Mouse (Mus musculus): Measurements from ENCODE around the gene Chst8. TPM values are rescaled to one million over a fixed set of nuclear protein-coding genes. Genes with fewer than 3 reads are reported as not detected.

The Chst8 gene
- polyA plus RNA-seq, 1 experiment from 2014 or later = 1.3 TPM

DNA sequence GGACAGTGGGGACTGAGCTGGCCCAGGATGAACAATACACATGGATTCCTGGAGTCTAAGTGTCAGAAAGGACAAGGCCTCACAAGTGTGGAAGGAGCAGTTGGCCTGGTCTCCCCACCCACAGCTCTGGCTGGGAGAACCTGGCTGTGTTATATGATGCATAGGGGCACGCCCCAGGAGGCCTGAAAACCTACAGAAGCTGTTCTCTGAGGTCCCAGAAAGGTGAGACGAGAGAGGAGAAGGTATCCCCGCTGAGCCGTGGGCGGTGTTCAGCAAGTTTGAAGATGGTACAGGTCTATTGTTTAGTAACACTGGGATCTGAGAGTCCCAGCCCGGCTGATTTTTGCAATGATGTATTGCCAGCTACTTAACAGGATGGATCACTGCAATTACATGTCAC, 75.3 kb downstream of the Chst8 start:
- Histone ChIP-seq H3K4me1 (replicated peaks; ENCODE audit: control insufficient read depth, insufficient read depth) (no peaks in the 10 kb centered on the region), H3K4me3 (ENCODE audit: low read depth, low read length) (no peak overlapping the region), H3K27me3 (ENCODE audit: control insufficient read depth, insufficient read depth, low read length) (no peaks in the 10 kb centered on the region), H3K27ac (replicated peaks) (no peak overlapping the region), H3K9me3 (ENCODE audit: control insufficient read depth, low read length) (no peaks in the 10 kb centered on the region), H3K4me2 (replicated peaks; ENCODE audit: low read depth) (no peak overlapping the region), H3K36me3 (ENCODE audit: control insufficient read depth, insufficient read depth, low read length) (no peaks in the 10 kb centered on the region), H3K9ac (ENCODE audit: low read length) (no peak overlapping the region)
- WGBS = 60% methylated on average over 6 of the region's 6 CpGs
- TF ChIP-seq CTCF (IDR thresholded peaks at IDR 0.05; ENCODE audit: low read depth) (no peak), EP300 (optimal IDR thresholded peaks at IDR 0.05) (no peak)
- DNase-seq (ENCODE audit: low spot score) (no peak), ATAC-seq (ENCODE audit: low FRiP score, low TSS enrichment) (no peak)

DNA sequence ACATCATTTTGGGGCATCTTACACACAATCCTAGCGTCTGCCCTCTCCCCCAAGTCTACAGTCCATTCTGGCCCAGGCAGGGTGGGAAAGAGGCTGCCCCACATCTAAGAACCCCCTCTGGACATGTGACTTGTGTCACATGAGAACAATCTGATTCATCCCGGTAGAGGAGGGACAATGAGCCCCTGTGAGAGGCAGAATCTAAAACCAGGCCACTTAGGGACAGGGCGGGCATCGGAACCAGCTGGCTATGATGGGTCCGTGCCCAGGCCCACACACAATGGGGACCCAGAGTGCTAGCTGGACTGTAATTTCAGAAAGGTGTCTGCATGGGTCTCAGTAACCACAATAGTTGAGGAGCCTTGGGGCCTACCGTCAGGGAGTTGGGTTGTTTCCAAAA, 78.2 kb downstream of the Chst8 start:
- Histone ChIP-seq H3K36me3 (ENCODE audit: control insufficient read depth, insufficient read depth, low read length) (no peaks in the 10 kb centered on the region), H3K4me2 (replicated peaks; ENCODE audit: low read depth) (no peak overlapping the region), H3K27me3 (ENCODE audit: control insufficient read depth, insufficient read depth, low read length) (no peaks in the 10 kb centered on the region), H3K9ac (ENCODE audit: low read length) (no peak overlapping the region), H3K4me1 (replicated peaks; ENCODE audit: control insufficient read depth, insufficient read depth) (no peaks in the 10 kb centered on the region), H3K27ac (replicated peaks) (no peak overlapping the region), H3K4me3 (ENCODE audit: low read depth, low read length) (no peak overlapping the region), H3K9me3 (ENCODE audit: control insufficient read depth, low read length) (no peaks in the 10 kb centered on the region)
- TF ChIP-seq CTCF (IDR thresholded peaks at IDR 0.05; ENCODE audit: low read depth) (no peak), EP300 (optimal IDR thresholded peaks at IDR 0.05) (no peak)
- 87% methylated on average over 6 of the region's 6 CpGs for WGBS
- DNase-seq (ENCODE audit: low spot score) (no peak), ATAC-seq (ENCODE audit: low FRiP score, low TSS enrichment) (no peak; the same call in 1 of the 2 replicates)

GRCm38 (mm10) chr7:34728931-34729330, 83.6 kb downstream of the Chst8 start:
- H3K27me3 ChIP-seq (ENCODE audit: control insufficient read depth, insufficient read depth, low read length) = no peaks in the 10 kb centered on the region
- H3K4me1 ChIP-seq (replicated peaks; ENCODE audit: control insufficient read depth, insufficient read depth) = no peaks in the 10 kb centered on the region
- H3K36me3 ChIP-seq (ENCODE audit: control insufficient read depth, insufficient read depth, low read length) = no peaks in the 10 kb centered on the region
- no peak overlapping the region for H3K9ac ChIP-seq (ENCODE audit: low read length)
- ATAC-seq (ENCODE audit: low FRiP score, low TSS enrichment) = no peak
- no peak overlapping the region for H3K27ac ChIP-seq (replicated peaks)
- 51% methylated on average over 6 of the region's 6 CpGs for WGBS
- TF ChIP-seq EP300 (optimal IDR thresholded peaks at IDR 0.05) = no peak
- no peak for TF ChIP-seq CTCF (IDR thresholded peaks at IDR 0.05; ENCODE audit: low read depth)
- H3K4me2 ChIP-seq (replicated peaks; ENCODE audit: low read depth) = no peak overlapping the region
- DNase-seq (ENCODE audit: low spot score) = no peak
- H3K4me3 ChIP-seq (ENCODE audit: low read depth, low read length) = no peak overlapping the region
- H3K9me3 ChIP-seq (ENCODE audit: control insufficient read depth, low read length) = no peaks in the 10 kb centered on the region

- WGBS = 85% methylated on average over 4 of the region's 4 CpGs
- TF ChIP-seq CTCF (IDR thresholded peaks at IDR 0.05; ENCODE audit: low read depth) (no peak), EP300 (optimal IDR thresholded peaks at IDR 0.05) (no peak)
- H3K4me2 ChIP-seq (replicated peaks; ENCODE audit: low read depth) = no peak overlapping the region
- H3K27ac ChIP-seq (replicated peaks) = no peak overlapping the region
- H3K36me3 ChIP-seq (ENCODE audit: control insufficient read depth, insufficient read depth, low read length) = no peaks in the 10 kb centered on the region
- ATAC-seq (ENCODE audit: low FRiP score, low TSS enrichment) (no peak), DNase-seq (ENCODE audit: low spot score) (no peak)
- no peaks in the 10 kb centered on the region for H3K9me3 ChIP-seq (ENCODE audit: control insufficient read depth, low read length)
- no peak overlapping the region for H3K9ac ChIP-seq (ENCODE audit: low read length)
- H3K4me3 ChIP-seq (ENCODE audit: low read depth, low read length) = no peak overlapping the region
- H3K27me3 ChIP-seq (ENCODE audit: control insufficient read depth, insufficient read depth, low read length) = no peaks in the 10 kb centered on the region
- H3K4me1 ChIP-seq (replicated peaks; ENCODE audit: control insufficient read depth, insufficient read depth) = no peaks in the 10 kb centered on the region
These were observed 87.3 kb downstream of the Chst8 start for GRCm38 (mm10) chr7:34725206-34725605.

- DNase-seq (ENCODE audit: low spot score) = no peak
- no peak overlapping the region for H3K27ac ChIP-seq (replicated peaks)
- H3K4me3 ChIP-seq (ENCODE audit: low read depth, low read length) = no peak overlapping the region
- no peak for ATAC-seq (ENCODE audit: low FRiP score, low TSS enrichment)
- no peak overlapping the region for H3K9ac ChIP-seq (ENCODE audit: low read length)
- H3K9me3 ChIP-seq (ENCODE audit: control insufficient read depth, low read length) = no peaks in the 10 kb centered on the region
- TF ChIP-seq EP300 (optimal IDR thresholded peaks at IDR 0.05) (no peak), CTCF (IDR thresholded peaks at IDR 0.05; ENCODE audit: low read depth) (no peak)
- H3K36me3 ChIP-seq (ENCODE audit: control insufficient read depth, insufficient read depth, low read length) = no peaks in the 10 kb centered on the region
- no peaks in the 10 kb centered on the region for H3K27me3 ChIP-seq (ENCODE audit: control insufficient read depth, insufficient read depth, low read length)
- H3K4me2 ChIP-seq (replicated peaks; ENCODE audit: low read depth) = no peak overlapping the region
- WGBS = 38% methylated on average over 11 of the region's 11 CpGs
- H3K4me1 ChIP-seq (replicated peaks; ENCODE audit: control insufficient read depth, insufficient read depth) = no peaks in the 10 kb centered on the region
These were observed 89.8 kb downstream of the Chst8 start for GRCm38 (mm10) chr7:34722551-34723230.

- no peaks in the 10 kb centered on the region for H3K36me3 ChIP-seq (ENCODE audit: control insufficient read depth, insufficient read depth, low read length)
- H3K27ac ChIP-seq (replicated peaks) = no peak overlapping the region
- no peaks in the 10 kb centered on the region for H3K9me3 ChIP-seq (ENCODE audit: control insufficient read depth, low read length)
- 29% methylated on average over 8 of the region's 8 CpGs for WGBS
- H3K9ac ChIP-seq (ENCODE audit: low read length) = no peak overlapping the region
- no peak overlapping the region for H3K4me2 ChIP-seq (replicated peaks; ENCODE audit: low read depth)
- no peak for DNase-seq (ENCODE audit: low spot score)
- H3K4me1 ChIP-seq (replicated peaks; ENCODE audit: control insufficient read depth, insufficient read depth) = no peaks in the 10 kb centered on the region
- H3K27me3 ChIP-seq (ENCODE audit: control insufficient read depth, insufficient read depth, low read length) = no peaks in the 10 kb centered on the region
- 0 out of 2 replicates have a peak, but pooled peaks have one; percentile 1 for ATAC-seq (ENCODE audit: low FRiP score, low TSS enrichment)
- no peak overlapping the region for H3K4me3 ChIP-seq (ENCODE audit: low read depth, low read length)
- no peak for TF ChIP-seq EP300 (optimal IDR thresholded peaks at IDR 0.05)
- TF ChIP-seq CTCF (IDR thresholded peaks at IDR 0.05; ENCODE audit: low read depth) = no peak
These were observed 90.4 kb downstream of the Chst8 start for GRCm38 (mm10) chr7:34722151-34722550.

All from stomach, postnatal 0 days (tissue).